Mouse (Mus musculus) CH12.LX (cell line): ENCODE results near the gene Ap4b1.

ENCODE experiments used
- CHD1 ChIP-seq: IDR thresholded peaks from 2 replicates; pipeline ENCODE4 v1.6.1; 2012; ENCODE audit warnings: low read depth, low read length, improper control_type of control experiment, inconsistent platforms
- CHD2 ChIP-seq: IDR thresholded peaks from 2 replicates; pipeline ENCODE4 v1.6.1; 2011; ENCODE audit warnings: low read length, improper control_type of control experiment
- CTCF ChIP-seq, 2 experiments: IDR thresholded peaks in 1 of 2; conservative IDR thresholded peaks in 1 of 2; 2 replicates each; pipeline ENCODE4 v1.5.1; 2011 to 2012; ENCODE audit warnings: low read depth in 2 of 2, low read length in 2 of 2, improper control_type of control experiment in 1 of 2, inconsistent platforms in 1 of 2, mild to moderate bottlenecking in 1 of 2, moderate library complexity in 1 of 2
- HCFC1 ChIP-seq: IDR thresholded peaks from 2 replicates; pipeline ENCODE4 v1.6.1; 2012; ENCODE audit warnings: low read depth, mild to moderate bottlenecking, inconsistent platforms, low read length, improper control_type of control experiment
- JUND ChIP-seq: conservative IDR thresholded peaks from 2 replicates; pipeline ENCODE4 v1.6.1; 2011; ENCODE audit warnings: low read depth, low read length, improper control_type of control experiment
- KAT2A ChIP-seq: IDR thresholded peaks from 2 replicates; pipeline ENCODE4 v1.6.1; 2012; ENCODE audit warnings: low read length, improper control_type of control experiment, inconsistent platforms; ENCODE audit not compliant: insufficient replicate concordance
- NRF1 ChIP-seq: IDR thresholded peaks from 2 replicates; pipeline ENCODE4 v1.6.1; 2014; ENCODE audit warnings: low read depth, mild to moderate bottlenecking, inconsistent platforms, low read length, improper control_type of control experiment, moderate library complexity
- POLR2A ChIP-seq: IDR thresholded peaks from 2 replicates; pipeline ENCODE4 v1.6.1; 2011; ENCODE audit warnings: low read depth, mild to moderate bottlenecking, improper control_type of control experiment, low read length
- POLR2AphosphoS2 ChIP-seq: IDR thresholded peaks from 2 replicates; pipeline ENCODE4 v1.6.1; 2011; ENCODE audit warnings: low read depth, low read length, improper control_type of control experiment
- SIN3A ChIP-seq: IDR thresholded peaks from 2 replicates; pipeline ENCODE4 v1.6.1; 2012; ENCODE audit warnings: low read length, improper control_type of control experiment, inconsistent platforms
- UBTF ChIP-seq: IDR thresholded peaks from 2 replicates; pipeline ENCODE4 v1.6.1; 2012; ENCODE audit warnings: low read depth, mild to moderate bottlenecking, inconsistent platforms, low read length, improper control_type of control experiment, moderate library complexity
- USF2 ChIP-seq: conservative IDR thresholded peaks from 2 replicates; pipeline ENCODE4 v1.6.1; 2011; ENCODE audit warnings: low read depth, low read length, improper control_type of control experiment
- ZC3H11A ChIP-seq: IDR thresholded peaks from 2 replicates; pipeline ENCODE4 v1.6.1; 2012; ENCODE audit warnings: low read depth, mild to moderate bottlenecking, inconsistent platforms, low read length, improper control_type of control experiment
- ZNF384 ChIP-seq: IDR thresholded peaks from 2 replicates; pipeline ENCODE4 v1.6.1; 2012; ENCODE audit warnings: low read depth, low read length, improper control_type of control experiment, inconsistent platforms

- no peak for TF ChIP-seq USF2
- no peak for TF ChIP-seq CTCF (conservative IDR thresholded peaks at IDR 0.05 in 1 of 2, IDR thresholded peaks at IDR 0.05 in 1 of 2; ENCODE audit: low read depth in 2 of 2, low read length in 2 of 2)
- no peak for TF ChIP-seq ZC3H11A
- no peak for TF ChIP-seq NRF1
- TF ChIP-seq SIN3A, result no peak
- TF ChIP-seq CHD1, result no peak
- no peak for TF ChIP-seq KAT2A
- no peak for TF ChIP-seq POLR2A
- no peak for TF ChIP-seq JUND
- no peak for TF ChIP-seq HCFC1
- TF ChIP-seq CHD2, result no peak
- no peak for TF ChIP-seq POLR2AphosphoS2
- no peak for TF ChIP-seq UBTF
- TF ChIP-seq ZNF384, result no peak
These were observed 3.6 kb upstream of the Ap4b1 start for GRCm38 (mm10) chr3:103805671-103806070.
